Mouse (Mus musculus) heart, embryonic 11.5 days (tissue): ENCODE results near the gene Heatr5a. TPM values are rescaled to one million over a fixed set of nuclear protein-coding genes. Genes with fewer than 3 reads are reported as not detected.
A peak's percentile ranks its signal among the peaks of the same experiment; 100 is the strongest.

Source experiments
- ATAC-seq: fragments of 200-750 bp; cut with Nextera tagmentation; replicated peaks from 2 replicates; pipeline ENCODE4 v1.8.0; 2017; ENCODE audit warnings: moderate library complexity; ENCODE audit not compliant: insufficient number of reproducible peaks, low FRiP score, low TSS enrichment
- H3K27ac ChIP-seq: fragments of 300-500 bp; sonication (generic); 2 replicates; pipeline ENCODE4 v1.5.1; 2014; ENCODE audit warnings: mild to moderate bottlenecking, low read depth, low read length
- H3K27me3 ChIP-seq: fragments of 300-500 bp; sonication (generic); 2 replicates; pipeline ENCODE4 v1.6.1; 2014; ENCODE audit warnings: mild to moderate bottlenecking, low read length, mixed read lengths; ENCODE audit not compliant: control insufficient read depth, insufficient read depth
- H3K36me3 ChIP-seq: fragments of 300-500 bp; sonication (generic); 2 replicates; pipeline ENCODE4 v1.6.1; 2014; ENCODE audit warnings: mild to moderate bottlenecking, low read length, moderate library complexity, mixed read lengths; ENCODE audit not compliant: control insufficient read depth, insufficient read depth
- H3K4me1 ChIP-seq: fragments of 300-500 bp; sonication (generic); 2 replicates; pipeline ENCODE4 v1.6.1; 2014; ENCODE audit warnings: low read length; ENCODE audit not compliant: control insufficient read depth, insufficient read depth
- H3K4me2 ChIP-seq: fragments of 300-500 bp; sonication (generic); 2 replicates; pipeline ENCODE4 v1.6.1; 2014; ENCODE audit warnings: mild to moderate bottlenecking, moderate library complexity
- H3K4me3 ChIP-seq: fragments of 300-500 bp; sonication (generic); 2 replicates; pipeline ENCODE4 v1.5.1; 2014; ENCODE audit warnings: low read depth, low read length
- H3K9ac ChIP-seq: fragments of 300-500 bp; sonication (generic); 2 replicates; pipeline ENCODE4 v1.6.1; 2014; ENCODE audit warnings: mild to moderate bottlenecking, low read depth, low read length, moderate library complexity
- H3K9me3 ChIP-seq: fragments of 300-500 bp; sonication (generic); replicated peaks from 2 replicates; pipeline ENCODE4 v1.6.1; 2016; ENCODE audit warnings: low read length; ENCODE audit not compliant: control insufficient read depth
- WGBS: fragments of 180-500 bp; shearing (Covaris S2); extraction: QIAGEN DNeasy Blood & Tissue Kit; methylation state at CpG from one replicate; pipeline ENCODE4 v1.1.7; 2014; ENCODE audit not compliant: insufficient replicate concordance; 5-methylcytosine and 5-hydroxymethylcytosine counted together
- polyA plus RNA-seq: library from polyadenylated mRNA; unstranded; fragments of >200 nt; fragmentation: Nextera tagmentation; extraction: Ambion mirVana; gene quantifications from 2 replicates; pipeline ENCODE4 v1.2.1, GENCODE M21; 2014

Gene Heatr5a
- polyA plus RNA-seq, 1 experiment from 2014 or later: 10.2 TPM

- ATAC-seq: no peak
- 79% methylated on average over 3 of the region's 3 CpGs for WGBS
- Histone ChIP-seq H3K9ac (no peak overlapping the region), H3K36me3 (no peaks in the 10 kb centered on the region), H3K4me1 (no peaks in the 10 kb centered on the region; the same call in 1 of the 2 replicates), H3K27me3 (no peaks in the 10 kb centered on the region), H3K4me2 (peak overlapping the region; percentile 37), H3K4me3 (peak overlapping the region; percentile 19; the same call in 1 of the 2 replicates), H3K27ac (peak overlapping the region; percentile 80; the same call in 1 of the 2 replicates), H3K9me3 (no peaks in the 10 kb centered on the region)
Observed at GRCm38 (mm10) chr12:51851155-51851554, 120.0 kb downstream of the Heatr5a start.

GRCm38 (mm10) chr12:51850339-51850738, 120.8 kb downstream of the Heatr5a start:
- H3K4me1 ChIP-seq: no peaks in the 10 kb centered on the region; the same call in 1 of the 2 replicates
- H3K27ac ChIP-seq: no peak overlapping the region
- H3K4me3 ChIP-seq: no peak overlapping the region
- H3K36me3 ChIP-seq: no peaks in the 10 kb centered on the region
- H3K9ac ChIP-seq: no peak overlapping the region
- H3K27me3 ChIP-seq: no peaks in the 10 kb centered on the region
- no peaks in the 10 kb centered on the region for H3K9me3 ChIP-seq
- ATAC-seq: no peak
- WGBS: 76% methylated on average over 4 of the region's 4 CpGs
- H3K4me2 ChIP-seq: no peak overlapping the region

GRCm38 (mm10) chr12:51849902-51850301, 121.2 kb downstream of the Heatr5a start:
- no peak overlapping the region for H3K9ac ChIP-seq
- ATAC-seq: no peak
- WGBS: 56% methylated on average over 2 of the region's 2 CpGs

GRCm38 (mm10) chr12:51847953-51848680, 123.0 kb downstream of the Heatr5a start:
- Histone ChIP-seq H3K27ac (no peak overlapping the region), H3K4me3 (no peak overlapping the region), H3K36me3 (no peaks in the 10 kb centered on the region), H3K4me1 (peaks cover 11% of the 10 kb centered on the region), H3K9ac (no peak overlapping the region), H3K9me3 (no peaks in the 10 kb centered on the region), H3K4me2 (no peak overlapping the region), H3K27me3 (no peaks in the 10 kb centered on the region)
- ATAC-seq: no peak
- 84% methylated on average over 9 of the region's 9 CpGs for WGBS

More at GRCm38 (mm10) chr12:51849902-51850301, 121.2 kb downstream of the Heatr5a start:
- no peaks in the 10 kb centered on the region; the same call in 1 of the 2 replicates for H3K4me1 ChIP-seq
- H3K27ac ChIP-seq: no peak overlapping the region
- no peaks in the 10 kb centered on the region for H3K9me3 ChIP-seq
- no peak overlapping the region for H3K4me2 ChIP-seq
- H3K4me3 ChIP-seq: no peak overlapping the region
- H3K36me3 ChIP-seq: no peaks in the 10 kb centered on the region
- H3K27me3 ChIP-seq: no peaks in the 10 kb centered on the region

GRCm38 (mm10) chr12:51845261-51845660, 125.9 kb downstream of the Heatr5a start:
- WGBS: 26% methylated on average over 1 of the region's 1 CpGs
- Histone ChIP-seq H3K9ac (no peak overlapping the region; the same call in 1 of the 2 replicates), H3K36me3 (no peaks in the 10 kb centered on the region), H3K4me3 (peak overlapping the region; percentile 63), H3K9me3 (no peaks in the 10 kb centered on the region), H3K27ac (peak overlapping the region; percentile 94), H3K4me1 (peaks cover 14% of the 10 kb centered on the region), H3K27me3 (no peaks in the 10 kb centered on the region), H3K4me2 (peak overlapping the region; percentile 78)
- no peak for ATAC-seq

GRCm38 (mm10) chr12:51844771-51845256, 126.3 kb downstream of the Heatr5a start:
- Histone ChIP-seq H3K4me3 (peak overlapping the region; percentile 63), H3K36me3 (no peaks in the 10 kb centered on the region), H3K4me1 (peaks cover 14% of the 10 kb centered on the region), H3K4me2 (peak overlapping the region; percentile 78), H3K27me3 (no peaks in the 10 kb centered on the region), H3K27ac (peak overlapping the region; percentile 94), H3K9ac (peak overlapping the region; percentile 84), H3K9me3 (no peaks in the 10 kb centered on the region)
- WGBS: 0% methylated on average over 17 of the region's 17 CpGs
- peak; percentile 97 for ATAC-seq

GRCm38 (mm10) chr12:51843576-51844520, 127.3 kb downstream of the Heatr5a start:
- H3K27ac ChIP-seq: peak overlapping the region; percentile 94
- no peaks in the 10 kb centered on the region for H3K9me3 ChIP-seq
- peak overlapping the region; percentile 63 for H3K4me3 ChIP-seq
- peaks cover 14% of the 10 kb centered on the region for H3K4me1 ChIP-seq
- 23% methylated on average over 15 of the region's 15 CpGs for WGBS
- no peak for ATAC-seq
- H3K36me3 ChIP-seq: no peaks in the 10 kb centered on the region
- H3K4me2 ChIP-seq: peak overlapping the region; percentile 78
- H3K27me3 ChIP-seq: no peaks in the 10 kb centered on the region
- peak overlapping the region; percentile 84 for H3K9ac ChIP-seq

GRCm38 (mm10) chr12:51842081-51842864, 128.8 kb downstream of the Heatr5a start:
- Histone ChIP-seq H3K36me3 (no peaks in the 10 kb centered on the region), H3K9ac (no peak overlapping the region), H3K4me1 (peaks cover 14% of the 10 kb centered on the region), H3K4me3 (no peak overlapping the region), H3K27ac (peak overlapping the region; percentile 82), H3K9me3 (no peaks in the 10 kb centered on the region), H3K27me3 (no peaks in the 10 kb centered on the region), H3K4me2 (no peak overlapping the region; the same call in 1 of the 2 replicates)
- 0 out of 2 replicates have a peak, but pooled peaks have one; percentile 32 for ATAC-seq
- WGBS: 50% methylated on average over 6 of the region's 6 CpGs
